Mouse (Mus musculus): Measurements from ENCODE around the gene Tle2.

Tle2 gene

DNA sequence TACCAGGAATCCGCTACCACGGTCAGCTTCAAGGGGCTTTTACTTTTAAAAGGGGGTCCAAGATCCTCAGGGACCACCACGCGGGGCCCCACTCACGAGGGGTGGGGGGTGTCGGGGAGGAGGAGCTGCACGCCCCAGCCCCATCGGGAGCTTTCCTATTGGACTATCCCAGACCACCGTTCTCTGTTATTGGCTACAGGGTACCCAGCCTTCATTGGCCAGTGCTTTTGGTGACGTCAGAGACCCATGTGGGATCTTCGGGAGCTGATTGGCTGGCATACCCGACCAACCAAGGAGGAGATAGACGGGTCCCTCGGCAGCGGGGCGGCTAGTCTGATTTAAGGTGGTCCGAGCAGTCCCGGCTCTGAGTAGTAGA lies 2.9 kb upstream of the Tle2 start:
- CTCF ChIA-PET = interaction anchor here (1.3 to 1.5 kb wide), 2 partner anchors 29 to 34 kb away, joined by 3 to 4 read pairs; partner anchors contain the start of gene Tle6

DNA sequence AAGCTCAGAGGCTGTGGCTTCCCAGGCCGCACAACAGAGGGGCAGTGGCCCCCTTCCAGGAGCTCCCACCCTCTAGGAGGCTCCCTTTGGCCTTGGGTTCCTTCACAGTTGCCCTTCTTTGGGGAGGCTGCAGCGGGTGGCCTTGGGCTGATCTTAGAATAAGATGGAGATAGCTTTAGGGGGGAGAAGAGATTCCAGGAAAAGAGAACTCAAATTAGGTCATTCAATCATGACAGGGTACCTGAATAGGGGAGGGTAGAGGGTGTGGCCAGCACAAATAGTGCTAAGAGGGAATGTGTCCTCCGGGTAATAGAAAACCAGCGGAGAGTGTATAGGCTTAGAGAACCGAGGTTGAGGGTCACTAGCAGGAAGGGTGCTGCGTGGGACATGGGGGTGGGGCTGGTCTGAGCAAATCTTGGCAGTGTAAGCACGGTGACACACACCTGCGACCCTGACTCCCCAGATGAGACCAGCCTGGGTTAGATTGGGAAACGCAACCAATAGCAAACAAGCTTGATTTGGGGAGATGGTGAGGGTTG lies 2.2 kb upstream of the Tle2 start:
- CTCF ChIA-PET = no interaction called here

DNA sequence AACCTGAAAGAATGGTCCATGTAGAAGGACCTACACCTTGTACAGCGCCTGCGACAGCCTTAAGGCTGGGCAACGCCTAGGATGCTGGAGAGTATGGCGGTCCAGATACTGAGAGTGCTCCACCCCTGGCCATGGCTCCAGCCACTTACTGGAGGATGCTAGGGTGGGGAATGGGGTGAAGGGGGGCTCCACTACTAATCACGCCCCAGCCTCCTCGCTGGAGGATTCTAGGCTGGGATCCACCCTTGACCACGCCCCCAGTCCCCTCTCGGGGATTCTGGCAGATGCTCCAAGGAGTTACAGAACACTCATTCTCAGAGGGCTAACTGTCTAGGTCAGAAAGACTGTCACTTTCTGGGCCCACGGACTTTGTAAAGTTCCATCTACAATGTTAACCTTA lies 1.4 kb upstream of the Tle2 start:
- CTCF ChIA-PET = no interaction called here

DNA sequence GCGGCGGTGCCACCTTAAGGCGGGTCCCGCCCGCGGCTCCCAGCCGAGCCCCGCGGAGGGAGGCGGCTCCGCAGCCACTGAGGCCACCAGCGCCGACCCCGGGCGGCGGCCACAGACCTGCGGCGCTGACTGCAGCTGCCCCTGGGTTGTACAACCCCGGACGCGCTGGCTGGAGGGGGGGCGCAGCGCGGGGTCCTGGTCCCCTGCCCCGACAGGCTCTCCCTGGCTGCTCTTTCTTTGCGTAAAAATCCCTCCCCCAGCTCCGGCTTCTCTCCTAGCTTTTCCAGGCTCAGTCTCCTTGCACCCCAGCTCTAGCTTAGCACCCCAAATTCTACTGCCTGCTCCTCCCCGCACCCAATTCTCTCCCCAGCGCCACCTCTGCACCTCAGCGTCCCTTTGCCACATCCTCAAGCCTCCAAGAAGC lies 859 bp downstream of the Tle2 start:
- CTCF ChIA-PET = interaction anchor here (0.5 kb wide), 1 partner anchor 14 kb away, joined by 3 read pairs; no protein-coding TSS in a partner anchor

DNA sequence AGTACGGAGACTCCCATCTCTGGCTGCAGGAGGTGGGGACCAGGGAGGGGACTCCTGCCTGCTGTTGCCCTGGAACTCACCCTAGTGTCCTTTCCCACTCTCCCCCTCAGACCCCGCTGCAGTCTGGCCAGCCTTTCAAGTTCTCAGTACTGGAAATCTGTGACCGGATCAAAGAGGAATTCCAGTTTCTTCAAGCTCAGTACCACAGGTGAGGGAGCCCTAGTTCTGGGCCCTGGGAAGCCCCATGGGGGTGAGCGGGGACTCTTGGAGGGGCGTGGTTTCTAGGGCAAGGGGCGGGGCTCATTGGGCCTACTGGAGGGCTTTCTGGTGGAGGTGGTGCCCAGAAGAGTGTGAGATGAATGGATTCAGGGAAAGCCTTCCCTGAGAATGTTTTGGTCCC lies 1.3 kb downstream of the Tle2 start:
- CTCF ChIA-PET = interaction anchor here (0.6 kb wide), 1 partner anchor 27 kb away, joined by 13 read pairs; no protein-coding TSS in a partner anchor

- CTCF ChIA-PET = no interaction called here
These were observed 5.6 kb downstream of the Tle2 start for GRCm38 (mm10) chr10:81579967-81580366.

DNA sequence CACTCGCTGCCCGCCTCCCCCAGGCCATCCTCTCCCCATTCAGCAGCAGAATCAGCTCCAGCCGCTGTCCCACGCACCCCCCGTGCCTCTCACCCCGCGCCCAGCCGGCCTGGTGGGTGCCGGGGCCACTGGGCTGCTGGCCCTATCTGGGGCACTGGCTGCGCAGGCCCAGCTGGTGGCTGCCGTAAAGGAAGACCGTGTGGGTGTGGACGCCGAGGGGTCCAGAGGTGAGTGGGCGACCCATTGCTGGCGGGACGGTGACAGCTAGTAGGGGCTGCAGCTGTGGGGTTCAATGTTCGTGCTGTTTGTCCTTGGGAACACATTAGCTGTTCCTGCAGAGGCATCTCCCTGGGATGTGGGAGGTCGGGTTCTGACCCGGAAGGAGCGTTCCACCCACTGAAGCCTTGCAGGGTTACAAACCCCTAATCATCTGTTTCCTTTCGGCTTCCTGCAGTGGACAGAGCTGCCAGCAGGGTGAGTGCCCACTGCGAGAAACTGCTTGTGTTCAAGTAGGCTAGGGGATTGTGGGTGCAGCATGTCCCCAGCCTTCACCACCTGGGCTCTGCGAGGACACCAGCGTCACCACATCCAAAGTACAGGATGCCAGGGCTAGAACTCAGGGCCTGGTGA lies 6.2 kb downstream of the Tle2 start:
- CTCF ChIA-PET = no interaction called here

GRCm38 (mm10) chr10:81583347-81583746 lies 9.0 kb downstream of the Tle2 start:
- CTCF ChIA-PET = no interaction called here

DNA sequence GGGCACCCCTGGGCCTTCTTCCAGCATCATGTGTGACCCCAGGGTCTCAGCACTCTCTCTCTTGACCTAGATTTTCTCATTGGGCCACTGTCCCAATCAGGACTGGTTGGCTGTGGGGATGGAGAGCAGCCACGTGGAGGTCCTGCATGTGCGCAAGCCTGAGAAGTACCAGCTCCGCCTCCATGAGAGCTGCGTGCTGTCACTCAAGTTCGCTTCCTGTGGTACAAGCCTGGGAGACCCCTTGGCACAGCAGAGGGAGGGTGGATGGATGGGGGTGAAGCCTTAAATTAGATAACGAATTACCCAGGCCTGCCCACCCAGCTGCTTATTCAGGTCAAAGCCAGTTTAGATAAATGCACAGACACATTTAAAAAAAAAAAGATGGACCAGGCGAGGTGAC lies 14.4 kb downstream of the Tle2 start:
- CTCF ChIA-PET = no interaction called here

DNA sequence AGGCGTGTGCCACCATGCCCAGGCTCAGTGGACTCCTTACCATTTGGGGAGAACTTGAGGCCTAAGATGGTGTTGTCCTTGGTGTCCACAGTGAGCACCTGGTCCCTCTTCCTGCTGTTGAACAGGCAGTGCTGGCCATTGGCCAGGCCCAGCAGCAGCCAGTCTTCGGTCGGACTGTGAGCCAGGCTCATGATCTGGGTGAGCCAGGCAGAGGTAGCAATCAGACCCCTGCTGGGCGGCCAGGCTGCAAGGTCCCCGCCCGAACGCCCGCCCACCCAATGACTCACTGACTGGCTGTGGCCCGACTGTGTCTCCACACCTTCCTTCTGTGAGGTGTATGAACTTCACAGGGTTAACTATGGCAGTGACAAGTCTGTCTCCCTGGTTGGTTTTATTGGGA lies 17.5 kb downstream of the Tle2 start:
- CTCF ChIA-PET = no interaction called here

DNA sequence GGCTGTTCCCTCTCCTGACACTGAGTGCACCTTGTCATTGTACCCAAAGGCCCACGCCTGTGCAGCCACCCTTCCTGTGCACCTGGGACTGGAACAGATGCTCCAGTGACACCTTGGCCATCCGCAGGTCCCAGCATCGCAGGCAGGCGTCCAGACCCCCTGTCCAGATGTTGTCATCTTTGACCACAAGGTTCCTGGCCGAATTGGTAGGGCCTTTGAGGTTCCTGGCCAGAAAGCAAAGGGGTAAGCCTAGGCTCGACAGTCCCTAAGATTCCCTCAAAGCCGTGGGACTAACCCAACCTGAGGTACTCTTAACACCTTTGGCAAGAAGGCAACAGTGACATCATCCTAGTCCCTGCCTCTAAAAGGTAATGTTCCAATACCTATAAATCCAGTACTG lies 18.3 kb downstream of the Tle2 start:
- CTCF ChIA-PET = no interaction called here

GRCm38 (mm10) chr10:81593223-81593622 lies 18.9 kb downstream of the Tle2 start:
- CTCF ChIA-PET = no interaction called here

GRCm38 (mm10) chr10:81593935-81594334 lies 19.6 kb downstream of the Tle2 start:
- CTCF ChIA-PET = no interaction called here

DNA sequence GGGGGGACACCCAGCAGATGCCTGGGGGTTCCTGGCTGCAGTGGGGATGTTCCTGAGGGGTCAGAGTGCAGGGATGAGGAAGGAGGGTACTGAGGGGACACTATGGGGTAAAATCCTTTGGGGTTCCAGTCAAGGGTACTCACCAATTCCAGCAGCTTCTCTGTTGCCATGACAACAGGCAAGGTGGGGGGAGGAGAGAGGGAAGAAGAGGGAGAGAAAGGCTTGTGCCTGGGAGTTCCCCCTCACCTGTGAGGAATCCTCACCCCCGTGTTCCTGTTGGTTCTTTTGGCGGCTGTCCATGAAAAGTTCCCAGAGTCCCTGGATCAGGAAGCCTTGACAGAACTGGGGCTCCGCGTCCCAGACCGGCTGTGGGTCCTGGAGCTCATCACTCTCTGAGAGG lies 21.2 kb downstream of the Tle2 start:
- CTCF ChIA-PET = no interaction called here

DNA sequence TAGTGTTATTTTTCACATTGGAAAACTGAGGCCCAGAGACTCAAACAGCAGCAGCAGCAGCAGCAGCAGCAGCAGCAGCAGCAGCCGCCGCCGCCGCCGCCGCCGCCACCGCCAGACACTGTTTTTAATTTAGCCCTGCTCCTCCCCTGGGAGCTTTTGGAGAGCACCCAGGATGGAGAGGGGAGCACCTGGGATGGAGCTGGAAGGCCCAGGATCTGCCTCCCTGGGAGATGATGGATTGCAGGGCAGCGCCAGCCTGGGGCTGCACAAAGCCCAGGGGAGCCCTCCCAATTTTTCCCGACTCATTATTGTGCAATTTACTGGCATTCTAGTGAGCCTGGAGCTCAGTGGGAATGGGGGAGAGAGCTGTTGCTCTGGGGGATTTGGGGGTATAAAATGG lies 22.2 kb downstream of the Tle2 start:
- CTCF ChIA-PET = interaction anchor here (0.6 kb wide), 1 partner anchor 40 kb away, joined by 3 read pairs; no protein-coding TSS in a partner anchor

GRCm38 (mm10) chr10:81597137-81597950 lies 23.0 kb downstream of the Tle2 start:
- CTCF ChIA-PET = interaction anchor here (0.6 kb wide), 1 partner anchor 28 kb away, joined by 3 read pairs; no protein-coding TSS in a partner anchor

DNA sequence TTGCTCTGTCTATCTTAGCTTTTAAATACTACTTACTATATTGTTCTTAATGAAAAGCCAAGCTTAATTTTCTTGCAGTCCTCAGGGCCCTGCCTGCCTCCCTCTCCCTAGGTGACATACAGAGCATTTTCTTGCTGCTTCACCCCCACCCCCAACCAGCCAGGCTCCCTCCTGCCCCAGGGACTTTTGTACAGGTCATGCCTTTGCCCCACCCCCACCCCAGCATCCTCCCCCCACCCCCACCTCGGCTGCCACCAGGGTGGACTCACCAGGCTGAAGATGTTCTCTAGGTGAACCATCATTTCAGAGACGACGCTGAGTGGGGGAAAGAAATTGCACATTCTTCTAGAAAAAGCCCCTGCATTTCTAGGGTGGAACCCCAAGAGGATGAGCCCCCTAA lies 24.0 kb downstream of the Tle2 start:
- CTCF ChIA-PET = no interaction called here

DNA sequence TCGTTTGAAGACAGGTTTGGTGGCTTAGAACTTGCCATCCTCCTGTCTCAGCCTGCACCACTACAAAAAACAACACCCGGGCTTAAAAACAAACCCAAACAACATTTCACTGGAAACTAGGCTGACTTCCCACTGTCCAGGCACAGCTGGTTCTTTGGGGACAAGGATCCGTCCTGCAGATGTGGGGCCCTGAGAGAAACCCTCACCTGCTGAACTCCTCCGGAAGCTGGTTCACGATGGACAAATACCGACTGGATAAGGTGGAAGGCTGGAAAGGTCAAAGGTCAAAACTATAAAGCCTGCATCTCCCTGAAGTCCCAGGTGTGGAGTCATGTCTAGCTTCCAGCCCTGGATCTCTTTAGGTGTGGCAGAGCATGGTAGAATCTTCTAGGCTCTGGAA lies 24.5 kb downstream of the Tle2 start:
- CTCF ChIA-PET = no interaction called here

DNA sequence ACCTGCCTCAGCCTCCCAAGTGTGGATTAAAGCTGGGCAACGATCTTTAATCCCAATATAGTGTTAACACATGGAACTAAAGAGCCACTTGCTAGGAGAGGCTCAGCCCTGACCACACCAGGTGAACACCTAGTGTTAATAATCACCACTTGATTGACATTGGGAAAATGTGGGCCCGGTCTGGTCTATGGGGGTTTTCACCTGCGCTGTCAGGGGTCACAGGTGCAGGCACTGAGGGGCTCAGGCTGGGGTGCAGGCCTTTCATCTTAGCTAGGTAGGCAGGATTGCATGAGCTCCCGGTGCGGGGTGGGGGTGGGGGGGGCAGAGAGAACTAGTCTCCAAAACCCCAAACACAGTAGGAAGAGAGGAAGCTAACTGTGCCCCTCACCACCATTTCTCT lies 25.3 kb downstream of the Tle2 start:
- CTCF ChIA-PET = interaction anchor here (0.6 to 1.7 kb wide), 2 partner anchors 28 to 41 kb away, joined by 3 to 5 read pairs; no protein-coding TSS in a partner anchor

DNA sequence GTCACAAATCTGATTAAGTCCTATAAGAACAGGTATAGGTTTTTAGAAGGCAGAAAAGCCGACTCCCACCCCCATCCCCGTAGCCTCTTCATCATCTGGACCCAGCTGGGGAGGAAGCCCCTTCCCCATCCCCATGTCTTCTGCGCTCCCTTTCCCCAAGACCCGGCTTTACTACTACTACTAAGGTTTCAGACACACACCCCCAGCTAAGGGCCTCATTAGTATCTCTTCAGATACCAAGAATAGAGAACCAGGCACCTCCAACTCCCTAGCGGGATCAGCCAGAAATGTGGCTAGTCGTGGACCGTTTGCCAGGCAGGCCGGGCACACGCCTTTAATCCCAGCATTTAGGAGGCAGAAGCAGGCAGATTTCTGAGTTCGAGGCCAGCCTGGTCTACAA lies 25.7 kb downstream of the Tle2 start:
- CTCF ChIA-PET = interaction anchor here (0.5 to 1.7 kb wide), 2 partner anchors 29 to 430 kb away, joined by 3 to 7 read pairs; no protein-coding TSS in a partner anchor

DNA sequence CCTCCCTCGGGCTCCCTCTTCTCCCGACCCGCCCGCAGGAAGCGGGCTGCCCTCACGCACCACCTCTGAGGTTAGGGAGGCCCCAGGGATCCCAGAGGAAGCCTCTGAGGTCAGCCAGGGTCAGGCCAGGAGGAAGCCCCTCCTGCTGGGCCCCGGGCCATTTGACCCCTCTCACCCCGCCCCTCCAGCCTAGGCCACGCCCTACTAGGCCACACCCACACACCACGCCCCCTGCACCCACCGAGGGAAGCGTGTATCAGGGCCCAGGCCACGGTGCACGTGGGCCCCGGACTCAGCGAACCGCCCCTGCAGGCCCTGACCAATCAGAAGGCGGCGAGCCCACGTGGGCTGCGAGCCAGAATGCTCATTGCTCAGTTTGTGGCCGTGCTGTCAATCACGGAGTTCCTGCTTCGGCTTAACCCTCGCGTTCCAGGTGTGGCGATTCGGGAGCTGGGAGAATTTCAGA lies 26.4 kb downstream of the Tle2 start, which contains the start of gene Tle6:
Gene Tle6 (minus strand): TSS at position 336 of the 466 bp plus-strand sequence.
- CTCF ChIA-PET = interaction anchor here (0.5 to 1.7 kb wide), 2 partner anchors 30 to 431 kb away, joined by 3 to 7 read pairs; no protein-coding TSS in a partner anchor

- CTCF ChIA-PET = no interaction called here
These were observed 27.1 kb downstream of the Tle2 start for GRCm38 (mm10) chr10:81601396-81601905.
